Mouse (Mus musculus) forebrain, postnatal 0 days (tissue): Measurements from ENCODE around the gene Kif27. TPM values are rescaled to one million over a fixed set of nuclear protein-coding genes. Genes with fewer than 3 reads are reported as not detected.

Experiments
- ATAC-seq: fragments of 200-750 bp; cut with Nextera tagmentation; 2 replicates; pipeline ENCODE4 v1.8.0; 2017; ENCODE audit warnings: mild to moderate bottlenecking, moderate library complexity
- DNase-seq: peaks from one replicate; pipeline ENCODE4 v3.0.0-alpha.2; 2015
- H3K27ac ChIP-seq: fragments of 300-500 bp; sonication (generic); 2 replicates; pipeline ENCODE4 v1.5.1; 2014; ENCODE audit warnings: low read depth, mild to moderate bottlenecking, antibody characterized with exemption, low read length, moderate library complexity, mixed read lengths
- H3K27me3 ChIP-seq: fragments of 300-500 bp; sonication (generic); 2 replicates; pipeline ENCODE4 v1.6.1; 2014; ENCODE audit warnings: mild to moderate bottlenecking, low read length, mixed read lengths; ENCODE audit not compliant: insufficient read depth
- H3K36me3 ChIP-seq: fragments of 300-500 bp; sonication (generic); 2 replicates; pipeline ENCODE4 v1.6.1; 2014; ENCODE audit warnings: mild to moderate bottlenecking, moderate library complexity; ENCODE audit not compliant: insufficient read depth
- H3K4me1 ChIP-seq: fragments of 300-500 bp; sonication (generic); 2 replicates; pipeline ENCODE4 v1.6.1; 2014; ENCODE audit warnings: antibody characterized with exemption; ENCODE audit not compliant: insufficient read depth
- H3K4me2 ChIP-seq: fragments of 300-500 bp; sonication (generic); 2 replicates; pipeline ENCODE4 v1.6.1; 2014; ENCODE audit warnings: low read depth, mild to moderate bottlenecking, moderate library complexity
- H3K4me3 ChIP-seq: fragments of 300-500 bp; sonication (generic); 2 replicates; pipeline ENCODE4 v1.5.1; 2014; ENCODE audit warnings: low read depth, low read length, mixed read lengths
- H3K9ac ChIP-seq: fragments of 300-500 bp; sonication (generic); 2 replicates; pipeline ENCODE4 v1.6.1; 2014; ENCODE audit warnings: mild to moderate bottlenecking
- H3K9me3 ChIP-seq: fragments of 300-500 bp; sonication (generic); 2 replicates; pipeline ENCODE4 v1.6.1; 2016; ENCODE audit warnings: low read length
- CTCF ChIP-seq: sonication (generic); IDR thresholded peaks from 2 replicates; pipeline ENCODE4 v1.5.1; 2016; ENCODE audit warnings: antibody characterized with exemption, control low read depth, low read depth
- WGBS: fragments of 180-500 bp; shearing (Covaris S2); extraction: QIAGEN DNeasy Blood & Tissue Kit; methylation state at CpG from one replicate; pipeline ENCODE4 v1.1.7; 2014; 5-methylcytosine and 5-hydroxymethylcytosine counted together
- polyA plus RNA-seq: library from polyadenylated mRNA; unstranded; fragments of >200 nt; fragmentation: Nextera tagmentation; extraction: Ambion mirVana; gene quantifications from 2 replicates; pipeline ENCODE4 v1.2.1, GENCODE M21; 2015
- total RNA-seq: library from RNA; depleted of rRNA; stranded (reverse); fragments of >200 nt; gene quantifications from 2 replicates; pipeline ENCODE4 v1.2.3, GENCODE M21; 2014

Kif27 gene
- total and polyA plus RNA-seq, 2 experiments from 2014 or later = 2.0 to 5.2 TPM

DNA sequence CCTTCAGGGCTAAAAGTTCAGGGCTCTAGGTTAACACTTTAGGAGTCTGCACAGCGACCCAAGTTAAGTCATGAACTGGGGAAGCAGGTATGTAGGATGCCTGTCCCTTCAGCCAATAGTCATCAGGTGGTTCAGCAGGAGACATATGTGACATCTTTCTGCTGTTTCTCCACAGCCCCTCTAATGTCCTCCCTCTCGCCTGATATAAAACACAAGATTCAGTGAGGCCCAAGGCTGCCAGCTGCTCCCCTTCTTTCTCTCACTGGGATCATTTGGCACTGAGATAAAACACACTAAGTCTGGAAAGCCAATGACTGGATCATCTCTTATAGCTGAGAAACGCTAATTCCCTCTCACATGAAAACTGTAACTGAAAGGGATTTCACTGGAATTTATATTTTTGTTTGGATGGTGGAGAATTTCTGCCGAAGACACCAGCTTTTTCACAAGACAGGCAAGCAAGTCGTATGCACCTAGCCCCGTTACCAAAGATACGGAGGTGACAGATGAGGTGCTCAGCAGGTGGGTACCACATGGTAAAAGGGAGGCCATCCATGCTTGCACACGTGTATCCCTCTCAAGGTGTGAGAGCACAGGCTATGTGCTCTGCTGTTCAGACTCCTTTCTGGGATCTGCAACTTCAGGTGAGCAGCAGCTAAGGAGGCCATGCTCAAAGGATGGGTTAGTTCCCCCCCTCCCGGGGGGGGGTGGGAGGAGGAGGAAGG, 56.3 kb downstream of the Kif27 start:
- DNase-seq (no peak), ATAC-seq (no peak)
- H3K36me3 ChIP-seq = no peaks in the 10 kb centered on the region
- no peak for TF ChIP-seq CTCF
- H3K9me3 ChIP-seq = no peaks in the 10 kb centered on the region
- 74% methylated on average over 9 of the region's 9 CpGs for WGBS
- H3K27me3 ChIP-seq = no peaks in the 10 kb centered on the region
- no peak overlapping the region for H3K4me2 ChIP-seq
- no peak overlapping the region for H3K27ac ChIP-seq
- no peaks in the 10 kb centered on the region for H3K4me1 ChIP-seq
- no peak overlapping the region for H3K9ac ChIP-seq
- no peak overlapping the region for H3K4me3 ChIP-seq

DNA sequence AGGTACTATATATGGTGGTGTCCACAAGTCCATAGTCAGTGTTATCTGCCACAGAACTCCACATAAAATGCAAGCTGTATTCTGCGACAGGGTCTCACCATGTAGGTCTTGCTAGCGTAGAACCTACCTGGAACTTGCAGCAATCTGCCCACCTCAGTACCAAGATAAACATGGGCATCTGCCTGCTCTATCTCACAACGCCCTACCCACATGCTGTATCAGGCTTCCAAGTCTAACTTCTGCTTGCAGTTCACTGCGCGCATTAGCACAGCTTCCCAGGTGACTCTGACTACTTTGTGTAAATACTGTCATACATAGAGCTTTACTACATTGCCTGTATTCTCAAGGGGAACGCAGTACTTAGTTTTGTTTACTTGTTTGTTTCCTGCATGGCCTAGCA, 57.0 kb downstream of the Kif27 start:
- DNase-seq = no peak
- no peak for TF ChIP-seq CTCF
- Histone ChIP-seq H3K27ac (no peak overlapping the region), H3K4me1 (no peaks in the 10 kb centered on the region), H3K9ac (no peak overlapping the region), H3K36me3 (no peaks in the 10 kb centered on the region), H3K9me3 (no peaks in the 10 kb centered on the region), H3K27me3 (no peaks in the 10 kb centered on the region), H3K4me2 (no peak overlapping the region), H3K4me3 (no peak overlapping the region)
- 96% methylated on average over 6 of the region's 6 CpGs for WGBS
- no peak for ATAC-seq

DNA sequence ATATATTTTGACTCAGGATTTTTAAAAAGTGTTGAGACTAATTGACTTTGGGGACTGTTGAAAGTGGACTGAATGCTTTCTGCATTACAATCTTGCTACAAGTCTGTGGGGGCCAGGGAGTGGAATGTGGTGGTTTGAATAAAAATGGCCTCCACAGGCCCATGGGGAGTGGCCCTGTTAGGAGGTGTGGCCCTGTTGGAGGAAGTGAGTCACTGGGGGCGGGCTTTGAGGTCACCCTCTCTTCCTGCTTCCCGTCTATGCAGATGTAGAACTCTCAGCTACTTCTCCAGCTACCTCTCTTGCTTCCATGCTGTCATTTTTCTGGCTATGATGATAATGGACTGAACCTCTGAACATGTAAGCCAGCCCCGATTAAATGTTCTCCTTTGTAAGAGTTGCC, 60.2 kb downstream of the Kif27 start:
- Histone ChIP-seq H3K36me3 (no peaks in the 10 kb centered on the region), H3K4me1 (no peaks in the 10 kb centered on the region), H3K4me2 (no peak overlapping the region), H3K4me3 (no peak overlapping the region), H3K9me3 (no peaks in the 10 kb centered on the region), H3K9ac (no peak overlapping the region), H3K27ac (no peak overlapping the region), H3K27me3 (no peaks in the 10 kb centered on the region)
- ATAC-seq (no peak), DNase-seq (no peak)
- TF ChIP-seq CTCF = no peak
- WGBS = 91% methylated on average over 3 of the region's 3 CpGs

DNA sequence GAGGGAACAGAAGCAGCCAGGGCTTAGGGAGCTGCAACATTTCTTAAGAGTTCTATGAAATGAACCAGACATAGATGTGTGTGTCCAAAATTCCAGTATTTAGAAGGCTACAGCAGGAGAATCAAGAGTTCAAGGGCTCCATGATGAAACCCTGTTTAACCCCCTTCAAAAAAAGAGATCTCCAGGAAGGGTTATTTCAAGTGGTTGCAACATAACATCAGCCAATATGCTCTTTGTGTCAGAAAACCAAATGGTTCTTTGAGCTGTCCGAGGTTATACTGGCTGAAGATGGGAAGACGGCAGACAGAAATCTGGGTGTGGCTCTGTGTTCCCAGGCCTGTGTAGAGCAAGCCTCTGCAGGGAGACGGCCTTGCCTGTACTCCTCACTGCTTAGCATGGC, 63.3 kb downstream of the Kif27 start:
- H3K9ac ChIP-seq = no peak overlapping the region
- no peak overlapping the region for H3K4me2 ChIP-seq
- no peaks in the 10 kb centered on the region for H3K4me1 ChIP-seq
- no peaks in the 10 kb centered on the region for H3K36me3 ChIP-seq
- no peaks in the 10 kb centered on the region for H3K9me3 ChIP-seq
- WGBS = 81% methylated on average over 3 of the region's 3 CpGs
- H3K27me3 ChIP-seq = no peaks in the 10 kb centered on the region
- TF ChIP-seq CTCF = no peak
- ATAC-seq = no peak
- DNase-seq = no peak
- no peak overlapping the region for H3K27ac ChIP-seq
- H3K4me3 ChIP-seq = no peak overlapping the region

DNA sequence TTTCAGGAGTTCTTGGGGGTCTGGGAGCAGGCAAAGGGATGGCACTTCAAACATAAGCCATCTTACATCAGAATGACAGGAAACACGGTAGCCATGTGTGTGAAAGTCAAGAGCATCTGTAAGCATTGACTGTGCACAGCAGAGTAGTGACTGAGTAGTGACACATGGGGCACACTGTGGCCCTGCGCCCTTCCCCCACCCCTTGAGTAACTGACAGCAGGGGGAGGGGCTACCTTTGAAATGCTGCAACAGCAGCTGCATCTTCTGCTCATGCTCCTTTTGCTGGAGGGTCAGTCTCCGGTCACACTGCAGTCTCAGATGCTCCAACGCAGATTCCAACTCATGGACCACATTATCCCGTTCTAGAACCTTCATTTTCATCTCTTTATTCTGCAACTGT, 66.1 kb downstream of the Kif27 start:
- 34% methylated on average over 5 of the region's 5 CpGs for WGBS
- Histone ChIP-seq H3K9ac (no peak overlapping the region), H3K27me3 (no peaks in the 10 kb centered on the region), H3K27ac (no peak overlapping the region), H3K36me3 (no peaks in the 10 kb centered on the region), H3K9me3 (no peaks in the 10 kb centered on the region), H3K4me2 (no peak overlapping the region), H3K4me1 (no peaks in the 10 kb centered on the region), H3K4me3 (no peak overlapping the region)
- DNase-seq (no peak), ATAC-seq (no peak)
- no peak for TF ChIP-seq CTCF

DNA sequence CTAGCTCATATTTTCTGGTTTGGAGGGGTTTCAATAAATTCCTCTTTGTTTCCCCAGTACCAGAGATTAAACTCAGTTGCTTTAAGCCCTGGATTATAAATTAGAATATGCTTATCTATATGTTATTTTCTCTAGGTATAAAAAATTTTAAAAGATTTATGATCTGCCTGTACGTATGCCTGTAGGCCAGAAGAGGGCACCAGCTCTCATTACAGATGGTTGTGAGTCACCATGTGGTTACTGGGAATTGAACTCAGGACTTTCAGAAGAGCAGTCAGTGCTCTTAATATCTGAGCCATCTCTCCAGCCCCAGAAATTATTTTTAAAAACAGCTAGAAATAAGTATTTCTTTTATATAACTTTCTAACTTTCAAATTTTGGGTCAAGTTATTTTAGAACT, 69.6 kb downstream of the Kif27 start:
- H3K36me3 ChIP-seq = no peaks in the 10 kb centered on the region
- H3K27ac ChIP-seq = no peak overlapping the region
- H3K4me2 ChIP-seq = no peak overlapping the region
- TF ChIP-seq CTCF = no peak
- no peak for DNase-seq
- no peak overlapping the region for H3K4me3 ChIP-seq
- no peaks in the 10 kb centered on the region for H3K4me1 ChIP-seq
- WGBS = 67% methylated on average over 1 of the region's 1 CpGs
- no peak overlapping the region for H3K9ac ChIP-seq
- no peaks in the 10 kb centered on the region for H3K9me3 ChIP-seq
- no peak for ATAC-seq
- no peaks in the 10 kb centered on the region for H3K27me3 ChIP-seq

DNA sequence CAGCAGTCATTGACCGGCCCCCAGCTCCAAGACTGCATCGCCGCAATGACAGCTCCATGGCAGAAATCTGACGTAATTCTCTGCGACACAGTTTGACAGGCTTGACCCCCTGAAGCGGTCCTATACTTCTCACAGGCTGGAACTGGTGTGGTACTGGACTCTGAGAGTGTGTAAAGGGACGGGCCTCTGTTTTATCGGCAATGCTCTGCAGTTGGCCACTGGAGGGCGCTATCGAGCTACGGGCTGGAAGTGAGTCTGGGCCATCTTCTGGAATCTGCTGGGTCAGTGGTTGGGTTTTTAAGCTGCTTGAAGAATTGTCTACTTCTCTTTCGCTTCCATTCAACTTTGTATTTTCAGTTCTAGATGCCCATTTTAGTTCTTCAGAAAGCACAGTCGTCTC, 71.1 kb downstream of the Kif27 start:
- no peak overlapping the region for H3K9ac ChIP-seq
- no peak overlapping the region for H3K27ac ChIP-seq
- DNase-seq = peak; percentile 82
- H3K9me3 ChIP-seq = no peaks in the 10 kb centered on the region
- no peak overlapping the region for H3K4me2 ChIP-seq
- TF ChIP-seq CTCF = peak; percentile 91
- peak; percentile 54; the same call in 1 of the 2 replicates for ATAC-seq
- 12% methylated on average over 13 of the region's 13 CpGs for WGBS
- H3K27me3 ChIP-seq = no peaks in the 10 kb centered on the region
- no peaks in the 10 kb centered on the region for H3K36me3 ChIP-seq
- no peaks in the 10 kb centered on the region for H3K4me1 ChIP-seq
- H3K4me3 ChIP-seq = no peak overlapping the region

DNA sequence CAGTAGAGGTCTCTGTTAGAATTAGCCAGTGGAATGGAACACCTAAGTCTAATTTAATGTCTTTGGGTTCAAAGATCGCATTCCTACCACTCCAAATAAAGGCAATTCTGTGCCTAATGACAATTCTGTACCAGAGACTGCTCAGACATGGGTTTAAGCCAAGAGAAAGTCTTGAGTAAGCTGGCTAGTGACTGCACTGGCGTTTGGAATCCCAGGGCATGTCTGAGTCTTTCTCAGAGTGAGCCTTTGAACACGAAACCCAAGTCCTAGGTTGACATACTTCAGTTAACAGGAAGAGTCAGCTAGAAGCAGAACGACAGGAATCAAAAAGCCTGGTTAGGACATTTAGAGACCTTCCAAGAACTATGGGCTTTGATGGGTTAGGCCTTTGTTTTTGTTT, 75.5 kb downstream of the Kif27 start:
- H3K4me1 ChIP-seq = no peaks in the 10 kb centered on the region
- DNase-seq (no peak), ATAC-seq (no peak)
- no peak overlapping the region for H3K9ac ChIP-seq
- H3K27me3 ChIP-seq = no peaks in the 10 kb centered on the region
- no peak for TF ChIP-seq CTCF
- no peak overlapping the region for H3K4me2 ChIP-seq
- H3K4me3 ChIP-seq = no peak overlapping the region
- H3K27ac ChIP-seq = no peak overlapping the region
- WGBS = 64% methylated on average over 4 of the region's 4 CpGs
- no peaks in the 10 kb centered on the region for H3K36me3 ChIP-seq
- H3K9me3 ChIP-seq = no peaks in the 10 kb centered on the region
